Mouse (Mus musculus) thymus, postnatal 0 days (tissue): ENCODE data around the gene Foxq1. TPM values are rescaled to one million over a fixed set of nuclear protein-coding genes. Genes with fewer than 3 reads are reported as not detected.

Experiments used
- DNase-seq: peaks from one replicate; pipeline ENCODE4 v3.0.0-alpha.2; 2015; ENCODE audit warnings: low spot score
- polyA plus RNA-seq: library from polyadenylated mRNA; unstranded; fragments of >200 nt; fragmentation: Nextera tagmentation; extraction: Ambion mirVana; gene quantifications from 2 replicates; pipeline ENCODE4 v1.2.1, GENCODE M21; 2015

Foxq1 gene
- polyA plus RNA-seq, 1 experiment from 2014 or later, result 0.21 TPM

- DNase-seq, result no peak
Measured at GRCm38 (mm10) chr13:31567617-31568294, 11.8 kb downstream of the Foxq1 start.

DNA sequence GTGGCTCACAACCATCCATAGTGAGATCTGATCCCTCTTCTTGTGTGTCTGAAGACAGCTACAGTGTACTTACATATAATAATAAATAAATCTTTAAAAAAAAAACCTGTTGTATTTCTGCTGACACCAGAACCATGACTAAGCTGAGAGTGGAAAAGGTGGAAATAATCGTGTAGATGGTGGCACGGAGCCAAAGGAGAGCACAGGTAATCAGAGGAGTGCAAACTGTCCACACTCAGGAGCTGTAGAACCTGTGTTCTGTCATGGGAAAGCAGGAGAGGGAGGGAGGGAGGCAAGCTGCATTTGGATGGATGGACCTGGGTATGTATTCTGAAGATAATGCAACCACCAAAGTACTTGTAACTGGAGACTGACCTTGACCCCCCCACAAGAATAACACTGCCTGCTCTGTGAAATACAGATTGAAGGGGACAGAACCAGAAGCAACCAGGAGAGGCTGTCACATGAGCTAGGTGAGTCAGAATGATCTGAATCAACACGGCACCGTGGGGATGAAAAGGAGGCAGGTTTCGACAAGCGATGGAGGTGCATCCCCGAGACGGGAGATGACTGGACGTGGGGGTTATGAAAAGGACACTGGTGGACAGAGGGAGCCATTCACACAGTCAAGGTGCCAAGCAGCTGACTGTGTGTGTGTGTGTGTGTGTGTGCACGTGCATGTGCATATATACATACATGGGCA lies 17.0 kb downstream of the Foxq1 start:
- no peak for DNase-seq

- no peak for DNase-seq
Measured at GRCm38 (mm10) chr13:31574627-31575026, 18.7 kb downstream of the Foxq1 start.

- DNase-seq, result no peak
Measured at GRCm38 (mm10) chr13:31576696-31577095, 20.8 kb downstream of the Foxq1 start.

- no peak for DNase-seq
Measured at GRCm38 (mm10) chr13:31577576-31577975, 21.6 kb downstream of the Foxq1 start.

DNA sequence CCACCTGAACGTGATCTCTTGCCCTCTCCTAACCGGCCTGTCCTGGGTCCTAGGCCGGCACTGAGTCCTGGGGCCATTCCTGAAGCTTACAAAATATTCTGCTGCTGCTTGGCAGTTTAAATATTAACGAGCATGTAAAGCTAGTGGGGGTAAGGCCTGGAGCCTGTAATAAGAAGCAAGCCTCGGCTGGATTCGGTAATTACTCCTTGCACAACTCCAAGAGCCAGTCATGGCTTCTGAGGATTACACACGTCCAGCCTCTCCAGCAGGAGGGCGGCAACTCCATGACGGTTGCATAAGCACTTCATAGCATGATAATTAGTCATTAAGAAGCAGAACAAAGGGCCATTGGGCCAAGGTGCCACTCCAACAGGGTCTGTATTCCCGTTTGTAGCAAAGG lies 22.5 kb downstream of the Foxq1 start:
- no peak for DNase-seq

- DNase-seq, result no peak
Measured at GRCm38 (mm10) chr13:31579866-31580265, 23.9 kb downstream of the Foxq1 start.

DNA sequence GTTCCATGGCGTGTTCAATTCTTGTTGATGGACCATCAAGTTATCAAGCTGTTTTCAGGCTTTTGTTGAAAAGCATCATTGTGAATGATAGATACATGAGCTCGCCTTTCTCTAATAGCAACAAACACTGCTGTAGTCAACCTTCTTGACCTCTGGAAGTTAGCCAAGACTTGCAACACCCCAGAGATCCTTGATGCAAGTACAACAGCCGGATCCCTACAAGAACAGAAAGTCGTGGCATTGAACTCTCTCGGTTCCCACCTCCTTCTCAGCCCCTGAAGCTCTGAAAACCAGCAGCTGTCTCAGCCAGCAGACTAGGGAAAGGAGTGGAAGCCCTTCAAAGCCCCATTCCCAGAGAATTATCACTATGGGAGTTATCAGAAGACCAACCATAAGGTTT lies 31.4 kb downstream of the Foxq1 start:
- DNase-seq, result no peak

- DNase-seq, result no peak
Measured at GRCm38 (mm10) chr13:31599576-31599975, 43.6 kb downstream of the Foxq1 start.

DNA sequence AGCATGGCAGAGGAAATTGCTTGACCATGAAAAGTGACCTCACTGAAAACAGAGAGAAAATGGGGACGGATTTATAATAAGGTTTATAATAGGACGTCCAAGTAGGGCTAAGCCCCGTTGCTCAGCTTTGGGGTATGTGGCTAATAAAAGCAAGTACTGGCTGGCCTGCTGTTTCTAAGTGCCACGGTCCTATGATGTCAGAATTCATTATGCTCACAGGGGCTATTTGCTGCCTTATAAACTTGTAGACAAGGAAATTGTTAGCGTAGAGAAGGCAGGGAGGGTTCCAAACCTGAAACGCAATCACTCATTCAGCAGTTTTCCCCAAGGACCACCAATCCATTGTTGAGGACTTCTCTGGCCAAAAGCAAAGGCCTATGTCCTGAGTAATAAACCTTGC lies 48.0 kb downstream of the Foxq1 start:
- DNase-seq, result no peak

Other genes starting within 250 kb of the Foxq1 start
- gene A530084C06Rik, start 3.2 kb downstream of the Foxq1 start, polyA plus RNA-seq, result not detected in 2 replicates
- not detected in 2 replicates for gene Foxf2, start 69.7 kb downstream of the Foxq1 start, polyA plus RNA-seq